Mouse (Mus musculus) limb, embryonic 15.5 days (tissue): ENCODE data around the gene Wsb1. TPM values are rescaled to one million over a fixed set of nuclear protein-coding genes. Genes with fewer than 3 reads are reported as not detected.

ENCODE experiments used
- ATAC-seq: fragments of 200-750 bp; cut with Nextera tagmentation; 2 replicates; pipeline ENCODE4 v1.8.0; 2017; ENCODE audit warnings: low read depth, moderate TSS enrichment; ENCODE audit not compliant: insufficient number of reproducible peaks, low FRiP score, low TSS enrichment
- H3K27ac ChIP-seq: fragments of 300-500 bp; sonication (generic); 2 replicates; pipeline ENCODE4 v1.5.1; 2015; ENCODE audit warnings: moderate library complexity, mild to moderate bottlenecking, inconsistent platforms
- H3K27me3 ChIP-seq: fragments of 300-500 bp; sonication (generic); 2 replicates; pipeline ENCODE4 v1.6.1; 2015; ENCODE audit warnings: inconsistent platforms
- H3K36me3 ChIP-seq: fragments of 300-500 bp; sonication (generic); 2 replicates; pipeline ENCODE4 v1.6.1; 2015; ENCODE audit warnings: inconsistent platforms
- H3K4me1 ChIP-seq: fragments of 300-500 bp; sonication (generic); 2 replicates; pipeline ENCODE4 v1.6.1; 2015; ENCODE audit warnings: inconsistent platforms
- H3K4me2 ChIP-seq: fragments of 300-500 bp; sonication (generic); 2 replicates; pipeline ENCODE4 v1.6.1; 2015; ENCODE audit warnings: mild to moderate bottlenecking, inconsistent platforms
- H3K4me3 ChIP-seq: fragments of 300-500 bp; sonication (generic); 2 replicates; pipeline ENCODE4 v1.5.1; 2015; ENCODE audit warnings: mild to moderate bottlenecking, inconsistent platforms
- H3K9ac ChIP-seq: fragments of 300-500 bp; sonication (generic); 2 replicates; pipeline ENCODE4 v1.6.1; 2015; ENCODE audit warnings: inconsistent platforms
- H3K9me3 ChIP-seq: fragments of 300-500 bp; sonication (generic); 2 replicates; pipeline ENCODE4 v1.6.1; 2016; ENCODE audit warnings: inconsistent platforms
- WGBS: fragments of 180-500 bp; shearing (Covaris S2); methylation state at CpG from one replicate; pipeline ENCODE4 v1.1.7; 2015; 5-methylcytosine and 5-hydroxymethylcytosine counted together
- polyA plus RNA-seq: library from polyadenylated mRNA; unstranded; fragments of >200 nt; fragmentation: Nextera tagmentation; extraction: Ambion mirVana; gene quantifications from 2 replicates; pipeline ENCODE4 v1.2.1, GENCODE M21; 2015

The Wsb1 gene
- polyA plus RNA-seq, 1 experiment from 2014 or later = 274 TPM

- no peak overlapping the region for H3K9ac ChIP-seq
- no peak overlapping the region for H3K4me3 ChIP-seq
- ATAC-seq = no peak
- no peaks in the 10 kb centered on the region for H3K9me3 ChIP-seq
- H3K27me3 ChIP-seq = no peaks in the 10 kb centered on the region
- 93% methylated on average over 4 of the region's 4 CpGs for WGBS
- no peak overlapping the region for H3K4me2 ChIP-seq
- no peaks in the 10 kb centered on the region for H3K36me3 ChIP-seq
- H3K4me1 ChIP-seq = no peaks in the 10 kb centered on the region
- H3K27ac ChIP-seq = no peak overlapping the region
These were observed 46.0 kb downstream of the Wsb1 start for GRCm38 (mm10) chr11:79208462-79208861.

- WGBS = 92% methylated on average over 10 of the region's 10 CpGs
- H3K36me3 ChIP-seq = no peaks in the 10 kb centered on the region
- no peak overlapping the region for H3K4me3 ChIP-seq
- H3K4me2 ChIP-seq = no peak overlapping the region
- no peak overlapping the region for H3K9ac ChIP-seq
- H3K4me1 ChIP-seq = no peaks in the 10 kb centered on the region
- ATAC-seq = no peak
- no peaks in the 10 kb centered on the region for H3K9me3 ChIP-seq
- H3K27me3 ChIP-seq = no peaks in the 10 kb centered on the region
- no peak overlapping the region for H3K27ac ChIP-seq
These were observed 46.8 kb downstream of the Wsb1 start for GRCm38 (mm10) chr11:79207691-79208090.

- no peak overlapping the region for H3K27ac ChIP-seq
- no peak overlapping the region for H3K9ac ChIP-seq
- H3K4me2 ChIP-seq = no peak overlapping the region
- no peaks in the 10 kb centered on the region for H3K36me3 ChIP-seq
- 79% methylated on average over 3 of the region's 3 CpGs for WGBS
- ATAC-seq = no peak
- no peaks in the 10 kb centered on the region for H3K27me3 ChIP-seq
- H3K4me3 ChIP-seq = no peak overlapping the region
- no peaks in the 10 kb centered on the region for H3K9me3 ChIP-seq
- H3K4me1 ChIP-seq = peaks cover 14% of the 10 kb centered on the region
These were observed 50.0 kb downstream of the Wsb1 start for GRCm38 (mm10) chr11:79204444-79204843.

GRCm38 (mm10) chr11:79200502-79200901 lies 54.0 kb downstream of the Wsb1 start:
- WGBS = 21% methylated on average over 7 of the region's 7 CpGs
- Histone ChIP-seq H3K36me3 (no peaks in the 10 kb centered on the region), H3K27ac (0 out of 2 replicates have a peak overlapping the region, but pooled peaks have one; percentile 11), H3K27me3 (no peaks in the 10 kb centered on the region), H3K4me3 (no peak overlapping the region), H3K9me3 (no peaks in the 10 kb centered on the region), H3K4me2 (0 out of 2 replicates have a peak overlapping the region, but pooled peaks have one; percentile 24), H3K9ac (no peak overlapping the region), H3K4me1 (peaks cover 28% of the 10 kb centered on the region)
- no peak for ATAC-seq

- Histone ChIP-seq H3K27ac (no peak overlapping the region), H3K4me2 (no peak overlapping the region), H3K36me3 (no peaks in the 10 kb centered on the region), H3K9ac (no peak overlapping the region), H3K9me3 (no peaks in the 10 kb centered on the region), H3K27me3 (no peaks in the 10 kb centered on the region), H3K4me3 (no peak overlapping the region), H3K4me1 (peaks cover 28% of the 10 kb centered on the region)
- WGBS = 77% methylated on average over 4 of the region's 4 CpGs
- ATAC-seq = no peak
These were observed 55.9 kb downstream of the Wsb1 start for GRCm38 (mm10) chr11:79198562-79198961.

- H3K4me3 ChIP-seq = no peak overlapping the region
- ATAC-seq = no peak
- H3K27ac ChIP-seq = no peak overlapping the region
- peaks cover 28% of the 10 kb centered on the region for H3K4me1 ChIP-seq
- H3K36me3 ChIP-seq = no peaks in the 10 kb centered on the region
- H3K4me2 ChIP-seq = no peak overlapping the region
- H3K9me3 ChIP-seq = no peaks in the 10 kb centered on the region
- WGBS = 78% methylated on average over 6 of the region's 6 CpGs
- no peak overlapping the region for H3K9ac ChIP-seq
- no peaks in the 10 kb centered on the region for H3K27me3 ChIP-seq
These were observed 56.6 kb downstream of the Wsb1 start for GRCm38 (mm10) chr11:79197846-79198235.

GRCm38 (mm10) chr11:79196876-79197845 lies 57.3 kb downstream of the Wsb1 start:
- H3K9ac ChIP-seq = no peak overlapping the region
- H3K9me3 ChIP-seq = no peaks in the 10 kb centered on the region
- H3K4me1 ChIP-seq = peaks cover 28% of the 10 kb centered on the region
- H3K36me3 ChIP-seq = no peaks in the 10 kb centered on the region
- H3K27ac ChIP-seq = 0 out of 2 replicates have a peak overlapping the region, but pooled peaks have one; percentile 38
- 77% methylated on average over 13 of the region's 13 CpGs for WGBS
- no peak overlapping the region for H3K4me2 ChIP-seq
- ATAC-seq = no peak
- H3K27me3 ChIP-seq = no peaks in the 10 kb centered on the region
- H3K4me3 ChIP-seq = no peak overlapping the region

- Histone ChIP-seq H3K9me3 (no peaks in the 10 kb centered on the region), H3K4me3 (no peak overlapping the region), H3K4me2 (no peak overlapping the region), H3K4me1 (peaks cover 28% of the 10 kb centered on the region), H3K9ac (no peak overlapping the region), H3K36me3 (no peaks in the 10 kb centered on the region), H3K27ac (0 out of 2 replicates have a peak overlapping the region, but pooled peaks have one; percentile 38), H3K27me3 (no peaks in the 10 kb centered on the region)
- ATAC-seq = no peak
- WGBS = 40% methylated on average over 3 of the region's 3 CpGs
These were observed 58.1 kb downstream of the Wsb1 start for GRCm38 (mm10) chr11:79196196-79196869.

GRCm38 (mm10) chr11:79192176-79192575 lies 62.3 kb downstream of the Wsb1 start:
- Histone ChIP-seq H3K4me3 (no peak overlapping the region), H3K27me3 (no peaks in the 10 kb centered on the region), H3K36me3 (no peaks in the 10 kb centered on the region), H3K4me2 (no peak overlapping the region), H3K27ac (no peak overlapping the region), H3K9me3 (no peaks in the 10 kb centered on the region), H3K4me1 (peaks cover 37% of the 10 kb centered on the region), H3K9ac (no peak overlapping the region)
- 80% methylated on average over 1 of the region's 1 CpGs for WGBS
- no peak for ATAC-seq

GRCm38 (mm10) chr11:79191214-79191613 lies 63.3 kb downstream of the Wsb1 start:
- peaks cover 29% of the 10 kb centered on the region for H3K4me1 ChIP-seq
- H3K9me3 ChIP-seq = no peaks in the 10 kb centered on the region
- H3K4me3 ChIP-seq = no peak overlapping the region
- no peak overlapping the region for H3K9ac ChIP-seq
- 55% methylated on average over 4 of the region's 4 CpGs for WGBS
- no peaks in the 10 kb centered on the region for H3K36me3 ChIP-seq
- H3K27me3 ChIP-seq = no peaks in the 10 kb centered on the region
- ATAC-seq = no peak
- H3K27ac ChIP-seq = peak overlapping the region; percentile 33; the same call in 1 of the 2 replicates
- no peak overlapping the region for H3K4me2 ChIP-seq

GRCm38 (mm10) chr11:79190257-79190656 lies 64.2 kb downstream of the Wsb1 start:
- WGBS = 82% methylated on average over 2 of the region's 2 CpGs
- no peak overlapping the region for H3K4me2 ChIP-seq

More at GRCm38 (mm10) chr11:79190257-79190656, 64.2 kb downstream of the Wsb1 start:
- peaks cover 27% of the 10 kb centered on the region for H3K4me1 ChIP-seq
- H3K36me3 ChIP-seq = no peaks in the 10 kb centered on the region
- no peak overlapping the region for H3K4me3 ChIP-seq
- no peaks in the 10 kb centered on the region for H3K9me3 ChIP-seq
- H3K27me3 ChIP-seq = no peaks in the 10 kb centered on the region
- no peak overlapping the region for H3K27ac ChIP-seq
- no peak for ATAC-seq
- no peak overlapping the region for H3K9ac ChIP-seq
